Mouse (Mus musculus): ENCODE results near the gene Pbx4. TPM values are rescaled to one million over a fixed set of nuclear protein-coding genes. Genes with fewer than 3 reads are reported as not detected.

Pbx4 gene
- total RNA-seq, 2 experiments from 2014 or later: 5.6 to 7.0 TPM

DNA sequence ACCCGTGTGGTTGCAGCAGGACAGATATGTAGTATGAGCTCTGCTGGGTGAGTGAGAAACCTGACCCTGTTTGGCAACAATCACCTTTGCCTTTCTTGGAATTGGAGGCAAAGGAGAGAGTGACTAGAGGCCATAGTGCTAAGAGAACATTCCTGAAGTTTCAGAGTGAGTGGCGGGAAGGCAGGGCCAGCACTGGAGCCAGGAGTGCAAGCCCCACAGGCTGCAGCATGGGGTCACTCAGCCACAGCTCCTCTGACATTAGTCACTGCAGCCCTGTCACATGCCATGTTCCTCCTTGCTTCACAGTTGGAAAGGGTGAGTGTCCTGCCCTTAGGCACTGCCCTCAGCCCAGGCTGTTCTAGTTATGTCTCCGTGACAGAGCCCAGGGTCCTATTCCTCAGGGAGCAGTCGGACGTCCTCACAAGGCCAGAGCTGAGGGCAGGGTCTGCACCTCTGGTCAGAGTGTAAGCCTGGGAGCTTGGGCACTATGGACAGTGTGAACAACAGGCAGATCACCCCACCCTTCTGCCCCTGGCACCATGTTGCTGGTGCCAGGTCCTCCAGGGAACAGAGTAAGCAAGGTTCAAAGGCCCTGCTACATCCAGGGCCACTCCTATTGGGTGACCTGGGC, 35.5 kb downstream of the Pbx4 start:
- ATAC-seq (replicated peaks; ENCODE audit: poor library complexity, severe bottlenecking): no peak

GRCm38 (mm10) chr8:69870003-69870765, 37.9 kb downstream of the Pbx4 start:
- ATAC-seq (replicated peaks; ENCODE audit: poor library complexity, severe bottlenecking): no peak

GRCm38 (mm10) chr8:69870907-69871306, 38.6 kb downstream of the Pbx4 start:
- no peak for ATAC-seq (replicated peaks; ENCODE audit: poor library complexity, severe bottlenecking)

DNA sequence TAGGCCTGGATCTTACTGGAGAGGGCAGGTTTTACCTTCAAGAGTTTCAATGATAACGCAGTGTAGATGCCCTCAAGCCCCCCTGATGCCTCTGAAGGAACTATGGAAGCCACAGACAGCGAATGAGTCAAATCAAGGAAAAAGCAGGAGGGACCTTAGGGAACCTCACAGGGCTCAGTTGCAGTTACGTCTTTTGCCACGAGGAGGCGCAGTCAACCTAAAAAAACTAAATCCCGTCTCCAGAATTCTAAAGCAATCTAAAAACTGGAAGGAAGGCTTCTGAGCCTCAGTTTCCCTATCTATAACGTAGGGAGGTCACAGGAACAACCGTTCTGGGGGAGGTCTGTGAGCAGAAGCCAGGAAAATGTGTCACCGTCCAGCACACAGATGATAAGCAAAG, 41.9 kb downstream of the Pbx4 start:
- ATAC-seq (replicated peaks; ENCODE audit: poor library complexity, severe bottlenecking): peak; percentile 33

DNA sequence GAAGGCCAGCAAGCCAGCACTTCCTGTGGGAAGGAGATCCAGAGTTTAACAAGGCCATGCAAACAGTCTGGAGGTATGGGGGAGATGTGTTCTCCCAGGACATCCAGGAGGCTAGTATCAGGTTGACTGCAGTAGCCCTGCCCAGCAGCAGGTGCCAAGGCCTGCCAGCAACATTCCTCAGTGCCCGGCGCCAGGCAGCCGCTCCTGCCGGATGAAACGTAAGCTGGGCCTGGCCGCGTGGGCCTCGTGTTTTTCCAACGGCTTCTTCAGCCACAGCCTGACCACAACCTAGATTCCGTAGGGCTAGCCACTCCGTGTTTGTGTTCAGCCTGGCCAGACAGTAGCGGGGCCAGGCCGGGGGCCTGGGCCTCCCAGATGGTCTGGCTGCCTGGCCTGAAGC, 42.4 kb downstream of the Pbx4 start:
- ATAC-seq (replicated peaks; ENCODE audit: poor library complexity, severe bottlenecking): no peak

DNA sequence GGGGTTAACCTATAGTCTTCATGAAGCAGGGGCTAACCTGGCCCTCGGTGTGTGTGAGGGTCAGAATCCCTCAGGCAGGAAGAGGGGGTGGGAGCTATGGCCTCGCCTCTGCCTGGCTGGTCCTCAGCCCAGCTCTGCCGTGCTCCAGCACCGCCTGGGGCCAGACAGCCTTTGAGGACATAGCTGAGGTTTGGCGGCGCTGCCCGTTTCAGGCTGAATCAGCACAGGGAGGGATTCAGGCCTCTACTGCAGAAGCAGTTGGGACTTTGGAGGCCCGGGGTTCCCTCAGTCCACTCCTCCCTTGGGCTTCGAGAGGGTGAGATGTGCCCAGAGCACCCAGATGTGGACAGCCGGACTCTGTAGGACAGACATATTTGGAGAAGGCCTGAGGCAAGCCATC, 43.8 kb downstream of the Pbx4 start:
- no peak for ATAC-seq (replicated peaks; ENCODE audit: poor library complexity, severe bottlenecking)

DNA sequence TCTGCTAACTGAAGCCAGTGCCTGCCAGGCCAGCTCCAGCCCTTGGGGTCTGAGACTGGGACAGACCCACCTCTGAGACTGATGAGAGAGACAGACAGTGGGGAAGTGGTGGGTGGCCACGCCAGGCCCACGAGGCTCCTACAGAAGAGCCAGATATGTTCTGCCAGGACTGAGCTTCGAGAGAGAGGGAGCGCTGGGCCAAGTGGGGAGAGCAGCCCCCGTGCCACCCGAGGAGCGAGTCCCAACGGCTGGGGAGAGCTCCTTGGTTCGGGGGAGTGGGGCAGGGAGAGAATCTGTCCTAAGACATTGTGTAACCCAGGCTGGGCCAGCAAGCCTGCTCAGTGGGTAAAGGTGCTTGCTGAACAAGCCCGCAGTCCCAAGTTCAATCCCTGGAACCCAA, 44.7 kb downstream of the Pbx4 start:
- no peak for ATAC-seq (replicated peaks; ENCODE audit: poor library complexity, severe bottlenecking)

DNA sequence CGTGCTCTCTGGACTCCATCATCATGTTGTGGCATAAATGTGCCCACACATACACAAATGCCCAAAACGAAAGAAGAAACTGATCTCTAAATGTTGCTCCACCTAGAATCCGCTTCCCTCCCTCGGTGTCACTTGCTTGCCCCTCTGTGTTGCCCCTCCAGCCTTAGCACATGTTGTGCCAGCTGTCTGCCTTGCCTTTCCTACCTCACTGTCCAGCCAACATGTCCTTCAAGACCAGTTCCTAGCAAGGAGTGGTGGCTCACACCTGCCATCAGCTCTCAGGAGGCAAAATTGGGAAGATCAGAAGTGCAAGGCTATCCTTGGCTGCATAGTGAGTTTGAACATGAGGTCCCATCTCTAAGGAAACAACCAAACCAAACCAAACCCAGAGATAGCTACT, 45.1 kb downstream of the Pbx4 start:
- ATAC-seq (replicated peaks; ENCODE audit: poor library complexity, severe bottlenecking): no peak

GRCm38 (mm10) chr8:69877992-69878391, 45.7 kb downstream of the Pbx4 start:
- ATAC-seq (replicated peaks; ENCODE audit: poor library complexity, severe bottlenecking): no peak

DNA sequence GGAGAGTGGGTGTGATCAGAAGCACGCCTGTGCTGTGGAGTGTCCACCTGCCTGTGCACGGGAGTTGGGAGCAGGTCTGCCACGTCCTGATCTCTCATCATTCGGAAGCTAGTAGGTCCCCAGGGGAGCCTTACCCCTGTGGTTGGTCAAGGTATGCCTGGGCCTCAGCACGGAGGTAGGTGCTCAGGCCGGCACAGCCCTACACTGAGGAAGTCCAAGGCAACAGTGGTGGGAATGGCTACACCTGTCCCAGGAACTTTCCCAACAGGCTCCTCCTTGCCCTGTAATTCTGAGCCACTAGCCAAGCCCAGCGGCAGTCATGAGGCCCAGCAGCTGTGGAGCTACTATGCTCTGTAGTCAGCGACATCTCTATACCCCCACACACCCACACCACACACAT, 47.4 kb downstream of the Pbx4 start:
- ATAC-seq (replicated peaks; ENCODE audit: poor library complexity, severe bottlenecking): no peak

GRCm38 (mm10) chr8:69880841-69881240, 48.5 kb downstream of the Pbx4 start:
- no peak for ATAC-seq (replicated peaks; ENCODE audit: poor library complexity, severe bottlenecking)

GRCm38 (mm10) chr8:69881261-69881865, 49.1 kb downstream of the Pbx4 start:
- ATAC-seq (replicated peaks; ENCODE audit: poor library complexity, severe bottlenecking): no peak

DNA sequence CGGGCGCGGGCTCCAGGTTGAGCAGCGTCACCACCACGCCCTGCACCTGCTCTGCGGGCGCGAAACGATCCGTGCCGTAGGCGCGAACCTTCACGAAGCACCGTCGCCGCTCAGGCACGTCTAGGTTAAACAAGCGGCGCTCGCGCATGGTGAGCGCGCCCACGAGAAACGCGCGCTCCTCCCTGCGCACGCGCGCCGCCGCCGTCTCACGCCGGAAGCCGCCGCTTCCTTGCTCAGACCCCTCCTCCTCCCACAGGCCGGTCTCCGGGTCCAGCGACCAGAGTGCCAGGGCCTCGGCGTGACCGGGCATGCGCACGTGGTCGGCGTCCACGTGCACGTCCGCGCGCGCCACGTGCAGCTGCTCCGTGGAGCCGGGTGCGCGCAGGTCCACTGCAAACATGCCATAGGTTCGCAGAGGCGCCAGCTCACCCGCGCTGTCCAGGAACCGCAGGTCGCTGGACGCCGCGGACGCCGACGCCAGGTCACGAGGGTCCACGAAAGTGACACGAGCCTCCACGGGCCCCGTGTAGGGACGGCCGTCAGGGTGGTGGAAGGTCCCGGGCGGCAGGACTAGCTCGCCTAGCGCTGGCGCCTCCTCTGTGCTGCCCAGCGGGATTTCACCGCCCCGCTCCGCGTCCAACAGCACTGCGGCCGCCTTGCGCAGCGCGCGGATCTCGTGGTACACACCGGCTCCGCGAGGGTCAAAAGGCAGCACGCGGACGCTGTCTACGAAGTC, 49.9 kb downstream of the Pbx4 start:
- 0 out of 2 replicates have a peak, but pooled peaks have one; percentile 12 for ATAC-seq (replicated peaks; ENCODE audit: poor library complexity, severe bottlenecking)

GRCm38 (mm10) chr8:69882833-69883600, 50.7 kb downstream of the Pbx4 start:
- no peak for ATAC-seq (replicated peaks; ENCODE audit: poor library complexity, severe bottlenecking)

- no peak for ATAC-seq (replicated peaks; ENCODE audit: poor library complexity, severe bottlenecking)
Measured at GRCm38 (mm10) chr8:69884141-69884540, 51.9 kb downstream of the Pbx4 start.

DNA sequence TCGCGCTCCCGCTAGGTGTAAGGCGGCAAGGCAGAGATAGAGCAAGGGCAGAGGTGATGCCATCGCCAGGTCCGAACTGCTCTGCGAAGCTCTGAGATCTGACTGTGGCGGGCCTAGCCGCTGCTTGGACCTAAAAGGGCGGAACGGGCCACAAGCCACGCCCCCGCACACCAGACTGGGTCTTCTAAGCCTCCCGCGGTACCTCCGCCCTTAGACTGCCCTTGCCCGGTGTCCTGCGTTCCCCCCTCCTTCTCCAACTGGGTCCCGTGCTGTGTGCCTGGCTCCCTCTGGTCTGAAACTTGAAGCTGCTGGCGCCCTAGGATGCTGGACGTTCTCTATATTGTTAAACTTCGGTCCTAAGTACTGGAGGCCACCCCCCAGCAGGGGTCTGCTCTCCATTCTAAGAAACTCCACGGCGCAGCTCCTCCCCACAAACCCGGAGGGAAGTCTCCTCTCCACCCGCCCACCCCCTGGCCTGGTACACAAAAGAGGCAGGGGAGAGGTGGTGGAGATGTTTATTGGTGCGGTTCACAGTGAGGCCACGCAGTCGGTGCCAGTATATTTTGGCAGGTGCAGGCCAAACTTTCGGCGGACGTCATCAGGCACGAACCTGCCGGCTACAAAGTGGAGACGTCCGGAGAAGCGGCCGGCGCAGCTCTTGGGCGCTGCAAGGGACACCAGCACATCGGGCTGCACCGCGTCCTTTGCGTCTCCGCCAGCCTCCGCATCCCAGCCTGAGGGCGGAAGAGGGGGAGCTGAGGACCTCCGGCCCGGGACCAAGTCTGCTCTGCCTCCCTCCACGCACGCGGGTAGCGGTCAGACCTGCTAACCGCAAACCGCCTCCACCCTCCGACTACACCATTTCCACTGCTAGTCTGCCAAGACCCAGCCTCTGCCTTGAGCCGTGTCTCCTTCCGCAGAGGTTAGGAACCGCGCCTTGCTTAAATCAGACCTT, 55.3 kb downstream of the Pbx4 start, which contains the start of gene Cilp2:
Gene Cilp2 (minus strand): TSS at position 399 of the 955 bp plus-strand sequence.
- peak; percentile 34 for ATAC-seq (replicated peaks; ENCODE audit: poor library complexity, severe bottlenecking)

DNA sequence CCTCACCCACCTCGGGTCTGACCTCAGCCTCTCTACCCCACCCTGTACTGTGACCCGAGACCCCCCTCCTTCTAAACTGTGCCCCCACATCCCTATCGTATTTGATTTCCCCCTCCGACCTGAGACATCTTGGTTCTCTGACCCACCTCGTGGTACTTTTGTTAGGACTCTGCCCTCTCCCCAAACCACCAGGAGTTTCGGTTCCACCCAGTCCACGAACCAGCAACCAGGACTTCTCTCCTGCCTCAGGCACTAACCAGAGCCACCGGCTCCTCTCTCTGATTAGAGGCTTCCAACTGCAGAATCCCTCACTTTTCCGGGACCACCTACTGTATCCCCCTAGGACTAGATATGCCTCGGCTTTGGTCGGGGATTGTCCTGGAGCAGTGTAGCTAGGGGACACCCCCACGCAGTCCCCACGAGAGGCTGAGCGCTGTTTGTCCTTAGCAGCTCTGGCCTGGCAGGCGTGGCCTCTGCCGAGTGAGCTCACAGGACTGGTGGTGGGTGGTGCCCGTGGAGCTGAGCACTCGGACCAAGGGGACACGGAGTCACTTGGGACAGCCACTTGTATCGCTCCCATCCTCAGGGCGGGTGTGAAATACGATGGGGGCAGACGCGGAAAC, 56.1 kb downstream of the Pbx4 start:
- ATAC-seq (replicated peaks; ENCODE audit: poor library complexity, severe bottlenecking): peak; percentile 15

DNA sequence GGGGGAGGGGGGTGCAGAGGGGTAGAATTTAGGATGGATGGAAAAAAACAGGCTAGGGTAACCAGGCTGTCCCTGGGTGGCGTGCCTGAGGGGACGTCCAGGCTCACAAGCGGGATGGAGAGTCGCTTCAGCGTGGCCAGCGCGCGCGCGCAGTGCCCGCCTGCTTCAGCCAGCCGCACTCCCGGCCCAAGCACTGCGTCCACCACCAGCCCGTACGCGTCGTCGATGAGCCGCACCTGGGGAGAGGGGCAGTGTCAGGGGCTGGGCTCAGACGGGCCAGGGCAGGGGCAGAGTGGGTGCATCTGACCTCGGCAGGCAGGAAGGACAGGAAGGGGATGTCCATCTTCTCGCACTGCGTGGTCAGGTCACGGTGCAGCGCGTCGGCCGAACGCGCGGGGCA, 56.6 kb downstream of the Pbx4 start:
- ATAC-seq (replicated peaks; ENCODE audit: poor library complexity, severe bottlenecking): no peak

Data from granulocyte monocyte progenitor cell, adult 5-6 weeks (primary cell).